Mouse (Mus musculus): Measurements from ENCODE around the gene Cox14. TPM values are rescaled to one million over a fixed set of nuclear protein-coding genes. Genes with fewer than 3 reads are reported as not detected.

Cox14 gene
- polyA plus RNA-seq, 1 experiment: 50.5 TPM

DNA sequence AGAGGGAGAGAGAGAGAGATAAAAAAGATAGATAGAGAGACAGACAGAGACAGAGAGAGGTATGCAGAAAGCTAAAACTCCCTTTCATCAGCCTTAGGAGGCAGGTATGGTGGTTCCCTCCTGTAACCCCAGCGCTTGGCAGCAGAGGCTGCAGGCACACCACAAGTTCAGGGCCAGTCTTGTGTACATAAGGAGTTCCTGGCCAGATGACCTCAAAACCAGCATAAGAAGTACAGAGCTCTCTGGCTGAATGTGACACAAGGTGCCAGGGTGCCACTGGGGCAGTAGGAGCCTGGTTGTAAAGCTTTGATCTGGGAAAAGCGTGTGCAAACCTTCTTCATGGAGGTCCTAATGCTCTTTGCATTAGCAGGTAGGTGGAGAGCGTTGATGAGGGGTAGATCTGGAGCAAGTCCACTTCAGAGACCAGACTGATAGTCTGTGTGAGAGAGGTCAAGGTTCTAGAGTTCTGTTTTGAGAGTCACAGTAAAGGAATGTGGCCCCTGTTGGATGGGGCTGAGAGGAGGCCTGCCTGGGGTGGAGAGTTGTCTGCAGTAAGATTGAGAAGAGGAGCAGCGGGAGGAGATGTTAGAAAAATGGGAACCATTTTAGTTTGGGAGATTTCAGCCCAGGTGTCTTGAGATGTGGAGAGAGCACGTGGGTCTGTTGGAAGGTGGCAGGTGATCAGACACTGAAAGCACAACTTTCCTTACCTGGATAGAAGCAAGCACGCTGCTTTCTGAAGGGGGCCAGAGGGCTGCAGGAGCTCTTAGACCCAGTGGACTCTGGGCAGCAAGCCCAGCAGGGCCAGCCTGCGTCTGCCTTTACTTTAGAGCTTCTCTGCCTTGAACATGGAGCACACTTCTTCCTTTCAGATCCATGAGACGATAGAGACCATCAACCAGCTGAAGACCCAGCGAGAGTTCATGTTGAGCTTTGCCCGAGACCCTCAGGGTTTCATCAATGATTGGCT, 14.9 kb upstream of the Cox14 start:
- Histone ChIP-seq H3K27ac (ENCODE audit: control insufficient read depth, insufficient read depth, low read depth, low read length) (no peak overlapping the region), H3K36me3 (ENCODE audit: control insufficient read depth, insufficient read depth, low read length) (peaks cover 5% of the 10 kb centered on the region), H3K27me3 (ENCODE audit: control insufficient read depth, insufficient read depth, low read length) (no peaks in the 10 kb centered on the region), H3K4me3 (ENCODE audit: control insufficient read depth, low read depth, low read length) (no peak overlapping the region), H3K4me1 (ENCODE audit: control insufficient read depth, insufficient read depth, low read length) (peaks cover 3% of the 10 kb centered on the region)
- TF ChIP-seq POLR2A (IDR thresholded peaks at IDR 0.05; ENCODE audit: control insufficient read depth, low read depth, low read length): no peak
- TF ChIP-seq CTCF (IDR thresholded peaks at IDR 0.05; ENCODE audit: control insufficient read depth, insufficient read depth, insufficient replicate concordance, low read depth, low read length): no peak

DNA sequence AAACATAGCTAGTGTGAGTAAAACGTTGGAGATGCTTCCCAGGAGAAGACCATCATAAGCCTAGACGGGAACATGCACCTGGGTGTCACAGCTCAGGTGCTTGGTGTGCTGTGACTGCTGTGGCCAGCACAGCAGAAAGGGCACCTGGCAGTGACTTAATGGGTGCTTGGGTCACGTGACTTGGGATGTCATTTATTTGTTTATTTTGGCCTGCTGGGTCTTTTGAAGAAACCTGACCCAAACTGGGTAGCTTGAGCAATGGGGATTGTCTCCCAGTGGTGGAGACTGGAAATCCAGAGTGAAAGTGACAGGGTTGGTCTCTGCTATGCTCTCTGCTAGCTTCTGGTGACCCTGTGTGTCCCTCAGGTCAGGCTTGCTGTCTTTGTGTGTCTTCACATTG, 13.9 kb upstream of the Cox14 start:
- Histone ChIP-seq H3K27ac (ENCODE audit: control insufficient read depth, insufficient read depth, low read depth, low read length) (no peak overlapping the region), H3K4me1 (ENCODE audit: control insufficient read depth, insufficient read depth, low read length) (peaks cover 3% of the 10 kb centered on the region), H3K27me3 (ENCODE audit: control insufficient read depth, insufficient read depth, low read length) (no peaks in the 10 kb centered on the region), H3K36me3 (ENCODE audit: control insufficient read depth, insufficient read depth, low read length) (peaks cover 5% of the 10 kb centered on the region), H3K4me3 (ENCODE audit: control insufficient read depth, low read depth, low read length) (no peak overlapping the region)
- TF ChIP-seq CTCF (IDR thresholded peaks at IDR 0.05; ENCODE audit: control insufficient read depth, insufficient read depth, insufficient replicate concordance, low read depth, low read length): no peak
- TF ChIP-seq POLR2A (IDR thresholded peaks at IDR 0.05; ENCODE audit: control insufficient read depth, low read depth, low read length): no peak

DNA sequence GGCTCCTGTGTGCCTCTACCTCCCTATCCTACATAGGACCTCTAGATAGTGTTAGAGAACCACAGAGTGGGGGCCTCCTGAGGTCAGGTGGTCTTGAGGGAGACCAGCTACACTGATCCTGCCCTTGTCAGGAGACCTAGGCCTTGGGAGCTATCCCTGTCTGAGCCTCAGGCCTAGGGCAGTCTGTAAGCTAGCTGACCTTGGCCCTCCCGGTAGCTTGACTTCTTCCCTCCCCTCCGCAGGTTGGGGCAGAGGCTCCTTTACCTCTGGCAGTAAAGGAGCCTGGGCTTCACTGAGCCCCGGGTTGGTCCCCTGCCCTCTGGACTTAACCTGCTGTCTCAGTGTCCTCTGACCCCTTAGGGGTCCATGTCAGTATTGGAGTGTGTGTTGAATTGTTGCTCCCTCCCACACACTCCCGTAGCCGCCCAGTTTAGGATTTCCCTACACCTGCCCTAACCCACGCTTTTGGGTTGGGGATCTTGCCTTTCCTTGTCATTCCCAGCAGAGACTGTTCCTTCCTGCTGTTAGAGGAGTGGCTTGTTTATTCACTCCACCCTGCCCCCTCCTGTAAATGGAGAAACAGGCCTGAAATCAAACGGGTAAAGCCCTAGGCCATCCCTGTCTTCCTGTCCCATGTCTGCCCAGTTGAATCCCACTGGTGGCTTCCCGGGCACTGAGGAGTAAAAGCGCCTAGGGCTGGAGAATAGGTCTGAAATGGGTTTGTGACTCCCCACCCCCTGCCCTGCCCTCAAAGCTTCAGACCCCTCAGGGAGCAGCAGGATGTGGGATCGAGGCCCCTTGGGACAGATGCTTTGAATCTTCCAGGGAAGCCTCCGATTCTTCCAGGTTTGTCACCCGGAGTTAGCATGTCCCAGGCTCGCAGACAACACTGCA, 12.5 kb upstream of the Cox14 start:
- peaks cover 3% of the 10 kb centered on the region for H3K4me1 ChIP-seq (ENCODE audit: control insufficient read depth, insufficient read depth, low read length)
- peak overlapping the region; percentile 3 for H3K27ac ChIP-seq (ENCODE audit: control insufficient read depth, insufficient read depth, low read depth, low read length)
- peaks cover 5% of the 10 kb centered on the region for H3K36me3 ChIP-seq (ENCODE audit: control insufficient read depth, insufficient read depth, low read length)
- no peak for TF ChIP-seq CTCF (IDR thresholded peaks at IDR 0.05; ENCODE audit: control insufficient read depth, insufficient read depth, insufficient replicate concordance, low read depth, low read length)
- TF ChIP-seq POLR2A (IDR thresholded peaks at IDR 0.05; ENCODE audit: control insufficient read depth, low read depth, low read length): no peak
- H3K4me3 ChIP-seq (ENCODE audit: control insufficient read depth, low read depth, low read length): no peak overlapping the region
- no peaks in the 10 kb centered on the region for H3K27me3 ChIP-seq (ENCODE audit: control insufficient read depth, insufficient read depth, low read length)

DNA sequence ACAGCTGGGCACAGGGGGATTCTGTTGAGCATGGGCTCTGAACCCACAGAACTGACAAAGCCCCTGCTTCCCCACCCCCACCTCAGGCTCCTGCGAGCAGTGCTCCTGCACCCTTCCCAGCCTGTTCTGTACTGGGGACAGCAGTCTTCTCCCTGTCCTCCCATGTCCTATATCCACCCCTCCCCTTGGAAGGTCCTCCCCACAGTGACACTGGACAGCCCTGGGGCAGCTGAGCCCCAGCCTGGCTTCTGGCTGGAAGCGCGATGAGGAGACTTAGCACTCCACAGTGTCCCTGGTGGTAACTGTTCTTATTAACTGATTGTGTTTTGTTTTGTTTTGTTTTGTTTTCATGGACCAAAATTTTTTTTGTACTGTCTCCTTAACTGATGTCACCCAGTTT, 11.8 kb upstream of the Cox14 start:
- Histone ChIP-seq H3K27me3 (ENCODE audit: control insufficient read depth, insufficient read depth, low read length) (no peaks in the 10 kb centered on the region), H3K27ac (ENCODE audit: control insufficient read depth, insufficient read depth, low read depth, low read length) (peak overlapping the region; percentile 66), H3K4me1 (ENCODE audit: control insufficient read depth, insufficient read depth, low read length) (peaks cover 6% of the 10 kb centered on the region), H3K36me3 (ENCODE audit: control insufficient read depth, insufficient read depth, low read length) (peaks cover 5% of the 10 kb centered on the region), H3K4me3 (ENCODE audit: control insufficient read depth, low read depth, low read length) (no peak overlapping the region)
- TF ChIP-seq CTCF (IDR thresholded peaks at IDR 0.05; ENCODE audit: control insufficient read depth, insufficient read depth, insufficient replicate concordance, low read depth, low read length): no peak
- no peak for TF ChIP-seq POLR2A (IDR thresholded peaks at IDR 0.05; ENCODE audit: control insufficient read depth, low read depth, low read length)

DNA sequence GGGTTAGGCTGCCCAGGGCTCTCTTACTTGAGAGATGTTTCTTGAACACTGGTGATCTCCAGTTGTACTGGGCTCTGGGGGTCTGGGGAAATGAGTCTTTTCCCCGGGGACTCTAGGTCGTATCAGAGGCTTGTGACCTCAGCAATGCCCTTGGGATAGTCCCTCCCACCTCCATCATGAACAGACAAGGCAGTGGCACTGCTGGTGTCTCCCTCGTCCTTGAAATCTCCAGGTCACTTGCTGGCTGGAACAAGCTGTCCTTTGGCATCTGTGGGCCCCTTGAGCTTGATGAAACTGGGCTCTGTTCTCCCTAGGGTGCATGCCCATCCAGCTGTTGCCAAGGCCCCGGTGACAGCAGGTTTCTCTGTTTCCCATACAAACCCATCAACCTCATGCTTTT, 11.2 kb upstream of the Cox14 start:
- Histone ChIP-seq H3K4me3 (ENCODE audit: control insufficient read depth, low read depth, low read length) (no peak overlapping the region), H3K27me3 (ENCODE audit: control insufficient read depth, insufficient read depth, low read length) (no peaks in the 10 kb centered on the region), H3K4me1 (ENCODE audit: control insufficient read depth, insufficient read depth, low read length) (peaks cover 6% of the 10 kb centered on the region), H3K36me3 (ENCODE audit: control insufficient read depth, insufficient read depth, low read length) (peaks cover 4% of the 10 kb centered on the region), H3K27ac (ENCODE audit: control insufficient read depth, insufficient read depth, low read depth, low read length) (peak overlapping the region; percentile 66)
- TF ChIP-seq POLR2A (IDR thresholded peaks at IDR 0.05; ENCODE audit: control insufficient read depth, low read depth, low read length) (peak; percentile 30; the same call in 1 of the 2 replicates), CTCF (IDR thresholded peaks at IDR 0.05; ENCODE audit: control insufficient read depth, insufficient read depth, insufficient replicate concordance, low read depth, low read length) (no peak)

DNA sequence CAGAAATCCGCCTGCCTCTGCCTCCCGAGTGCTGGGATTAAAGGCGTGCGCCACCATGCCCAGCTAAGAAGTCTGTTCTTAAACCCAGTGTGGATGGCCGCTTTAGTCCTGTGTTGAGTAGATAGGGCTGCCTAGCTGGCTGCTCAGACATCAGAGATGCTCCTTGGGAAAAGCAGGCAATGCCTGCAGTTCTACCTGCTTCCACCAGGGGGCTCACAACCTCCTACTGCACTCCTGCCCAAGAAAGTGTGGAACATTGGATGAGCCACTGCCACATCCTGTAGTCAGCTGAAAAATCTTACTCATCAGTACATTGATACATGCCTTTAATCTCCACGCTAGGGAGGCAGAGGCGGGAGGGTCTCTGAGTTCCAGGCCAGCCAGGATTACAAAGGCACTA, 10.6 kb upstream of the Cox14 start:
- H3K36me3 ChIP-seq (ENCODE audit: control insufficient read depth, insufficient read depth, low read length): peaks cover 3% of the 10 kb centered on the region
- H3K27me3 ChIP-seq (ENCODE audit: control insufficient read depth, insufficient read depth, low read length): no peaks in the 10 kb centered on the region
- TF ChIP-seq CTCF (IDR thresholded peaks at IDR 0.05; ENCODE audit: control insufficient read depth, insufficient read depth, insufficient replicate concordance, low read depth, low read length) (peak; percentile 92), POLR2A (IDR thresholded peaks at IDR 0.05; ENCODE audit: control insufficient read depth, low read depth, low read length) (no peak)
- peaks cover 6% of the 10 kb centered on the region for H3K4me1 ChIP-seq (ENCODE audit: control insufficient read depth, insufficient read depth, low read length)
- H3K4me3 ChIP-seq (ENCODE audit: control insufficient read depth, low read depth, low read length): no peak overlapping the region
- H3K27ac ChIP-seq (ENCODE audit: control insufficient read depth, insufficient read depth, low read depth, low read length): no peak overlapping the region

Measured in testis, adult 2 months (tissue).